Mouse (Mus musculus) adrenal gland, postnatal 25 days (tissue): ENCODE measurements at regions not wholly inside any gene's neighbourhood (a gene's known extent, or its start where the extent isn't known, plus 50 kb on each side); places are given as distances from the start of the nearest gene placed in this dataset.

Experiments
- DNase-seq: peaks from one replicate; pipeline ENCODE4 v3.0.0; 2021; ENCODE audit warnings: mixed read lengths

DNA sequence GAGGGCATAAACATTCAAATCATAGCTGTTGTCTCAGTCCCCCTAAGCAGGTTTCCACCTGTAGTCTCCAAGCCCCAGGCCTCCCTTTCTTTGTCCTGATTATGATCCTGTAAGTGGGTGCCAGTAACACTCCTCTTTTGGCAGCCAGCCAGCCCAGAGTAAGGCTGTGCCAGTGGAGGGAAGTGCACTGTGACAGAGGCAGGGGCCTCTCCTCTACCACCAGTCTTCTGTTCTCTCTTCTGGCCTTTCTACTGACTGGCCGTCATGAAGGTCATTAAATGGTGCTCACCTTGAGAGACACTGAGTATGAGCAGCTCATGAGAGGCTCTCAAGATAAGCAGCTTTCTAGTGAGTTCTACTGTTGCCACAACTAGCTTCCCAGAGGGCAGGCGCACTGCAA lies 63.5 kb upstream of the Met start:
- peak; percentile 29 for DNase-seq

DNA sequence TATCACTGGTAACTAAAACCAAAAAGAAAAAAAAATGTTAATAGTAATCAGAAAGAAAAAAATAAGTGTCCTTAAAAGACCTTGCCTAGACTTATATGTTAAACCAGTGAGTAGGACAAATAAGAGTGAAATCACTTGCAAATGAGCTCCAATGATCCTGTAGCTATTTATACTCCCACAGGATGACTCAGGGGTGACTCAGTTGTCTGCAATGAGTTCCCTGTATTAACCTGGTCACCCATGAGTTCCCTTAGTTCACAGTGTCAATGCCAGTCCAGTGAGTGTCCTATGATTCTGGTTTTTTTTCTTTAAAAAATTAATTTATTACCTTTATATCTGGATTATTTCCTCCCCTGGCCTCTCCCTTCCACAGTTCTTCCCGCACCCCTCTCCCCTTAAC lies 55.5 kb upstream of the Met start:
- DNase-seq = no peak

DNA sequence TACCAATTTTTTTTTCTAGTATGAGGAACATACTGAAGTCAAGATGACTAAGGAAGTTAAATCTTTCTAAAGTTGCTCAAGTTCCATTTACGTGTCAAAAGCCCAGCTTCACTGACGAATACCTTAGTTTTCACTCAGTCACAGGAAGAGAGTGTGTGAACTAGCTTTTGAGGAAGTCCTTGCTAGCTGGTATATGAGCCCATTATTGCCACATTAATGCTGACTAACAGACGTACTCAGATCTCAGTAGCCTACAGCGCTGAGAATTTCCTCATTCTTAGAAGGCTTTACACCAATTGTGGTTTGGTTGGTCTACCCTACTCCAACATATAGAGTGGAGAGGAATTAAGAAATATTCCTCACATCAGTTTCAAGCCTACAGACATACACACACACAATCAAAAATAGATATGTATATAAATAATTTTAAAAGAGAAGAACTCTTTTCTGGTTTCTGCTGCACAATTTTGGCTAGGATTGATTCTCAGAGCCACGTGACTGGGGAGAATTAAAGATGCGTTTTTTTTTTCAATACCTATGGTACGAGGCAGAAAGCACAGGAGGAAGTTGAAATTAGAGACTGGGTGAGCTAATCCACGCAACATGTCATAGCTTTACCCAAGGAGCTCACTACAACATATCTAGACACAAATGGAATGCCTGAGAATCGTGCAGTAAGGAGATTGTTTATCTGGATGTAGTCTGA lies 53.7 kb upstream of the Met start:
- no peak for DNase-seq

DNA sequence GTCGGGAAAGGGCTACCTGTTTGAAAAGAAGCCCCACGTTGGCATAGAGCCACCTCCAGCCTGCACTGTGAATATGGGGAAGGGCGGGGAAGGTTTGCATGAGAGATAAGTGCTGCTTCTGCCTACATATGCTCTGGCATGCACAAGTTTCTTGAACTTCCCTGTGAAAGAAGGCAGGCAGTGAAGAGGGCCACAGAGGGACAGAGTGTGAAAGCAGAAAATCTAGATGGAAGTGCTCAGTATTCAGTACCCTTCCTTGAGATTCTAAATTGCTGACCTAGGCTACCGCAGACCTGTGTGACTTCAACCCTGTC lies 53.2 kb upstream of the Met start:
- no peak for DNase-seq
